ENCODE assay signal across 8 mouse cellular contexts in genomic region chr11:7062566-7062965, GRCm38 (mm10). TPM values are rescaled to one million over a fixed set of nuclear protein-coding genes. Genes with fewer than 3 reads are reported as not detected.
DNase-seq lines count a peak whose midpoint lies in the region; ATAC-seq and TF ChIP-seq lines count a peak whose summit lies in the region.

No protein-coding gene starts in this region.

- H3K27ac ChIP-seq in heart, embryonic 11.5 days (ENCODE audit: low read depth, low read length), result no peak overlapping the region
- no peak overlapping the region for H3K27ac ChIP-seq in embryonic facial prominence, embryonic 15.5 days (replicated peaks)
- no peak overlapping the region for H3K27ac ChIP-seq in limb, embryonic 13.5 days

- TF ChIP-seq CTCF in E14TG2a.4 (conservative IDR thresholded peaks at IDR 0.05; ENCODE audit: low read length), result no peak

- DNase-seq in heart, postnatal 25 days (ENCODE audit: low spot score), result no peak
- DNase-seq in urinary bladder, postnatal 25 days (ENCODE audit: low spot score), result no peak
- DNase-seq in left cerebral cortex, postnatal 10 days (ENCODE audit: extremely low spot score in 1 of 2, low spot score in 2 of 2), result no peak
- DNase-seq in kidney, adult 9 months, result no peak

- 7% methylated on average over 10 of the region's 10 CpGs for whole genome bisulfite sequencing in heart, embryonic 11.5 days (ENCODE audit: insufficient replicate concordance)
- WGBS in embryonic facial prominence, embryonic 15.5 days, result 12% methylated on average over 10 of the region's 10 CpGs
- WGBS in limb, embryonic 13.5 days, result 14% methylated on average over 10 of the region's 10 CpGs

- peaks cover 57% of the 10 kb centered on the region for H3K27me3 ChIP-seq in heart, embryonic 11.5 days (ENCODE audit: control insufficient read depth, insufficient read depth, low read length)
- H3K27me3 ChIP-seq in E14TG2a.4 (ENCODE audit: insufficient read depth, low read length), result peaks cover 91% of the 10 kb centered on the region
- peaks cover 77% of the 10 kb centered on the region for H3K27me3 ChIP-seq in embryonic facial prominence, embryonic 15.5 days
- peaks cover 96% of the 10 kb centered on the region for H3K27me3 ChIP-seq in limb, embryonic 13.5 days

- no peaks in the 10 kb centered on the region for H3K36me3 ChIP-seq in heart, embryonic 11.5 days (ENCODE audit: control insufficient read depth, insufficient read depth, low read length)
- no peaks in the 10 kb centered on the region for H3K36me3 ChIP-seq in E14TG2a.4 (ENCODE audit: insufficient read depth, low read length)
- H3K36me3 ChIP-seq in embryonic facial prominence, embryonic 15.5 days, result no peaks in the 10 kb centered on the region
- no peaks in the 10 kb centered on the region for H3K36me3 ChIP-seq in limb, embryonic 13.5 days

- no peaks in the 10 kb centered on the region for H3K9me3 ChIP-seq in heart, embryonic 11.5 days (replicated peaks; ENCODE audit: control insufficient read depth, low read length)
- no peaks in the 10 kb centered on the region for H3K9me3 ChIP-seq in E14TG2a.4 (ENCODE audit: low read length)
- no peaks in the 10 kb centered on the region for H3K9me3 ChIP-seq in embryonic facial prominence, embryonic 15.5 days (replicated peaks)
- no peaks in the 10 kb centered on the region for H3K9me3 ChIP-seq in limb, embryonic 13.5 days

- H3K4me2 ChIP-seq in heart, embryonic 11.5 days, result peak overlapping the region; percentile 91
- H3K4me2 ChIP-seq in embryonic facial prominence, embryonic 15.5 days (replicated peaks), result peak overlapping the region; percentile 94
- H3K4me2 ChIP-seq in limb, embryonic 13.5 days (replicated peaks), result peak overlapping the region; percentile 91

- peaks cover 9% of the 10 kb centered on the region for H3K4me1 ChIP-seq in heart, embryonic 11.5 days (ENCODE audit: control insufficient read depth, insufficient read depth, low read length)
- H3K4me1 ChIP-seq in E14TG2a.4 (replicated peaks; ENCODE audit: low read depth, low read length), result peaks cover 46% of the 10 kb centered on the region
- peaks cover 17% of the 10 kb centered on the region for H3K4me1 ChIP-seq in embryonic facial prominence, embryonic 15.5 days
- peaks cover 25% of the 10 kb centered on the region for H3K4me1 ChIP-seq in limb, embryonic 13.5 days

- intact Hi-C loops in heart, postnatal 25 days (cut with DNase I), result no loop called here
- intact Hi-C loops in left cerebral cortex, postnatal 10 days (cut with DNase I), result loop anchor here (5.0 to 10.0 kb wide), 2 partner anchors 50 to 408 kb away; partner anchors contain the start of gene Ramp3

- no peak for ATAC-seq in heart, embryonic 11.5 days (replicated peaks; ENCODE audit: insufficient number of reproducible peaks, low FRiP score, low TSS enrichment)
- no peak for ATAC-seq in embryonic facial prominence, embryonic 15.5 days (ENCODE audit: insufficient number of reproducible peaks, low FRiP score, low TSS enrichment, low read depth)
- no peak for ATAC-seq in limb, embryonic 13.5 days (ENCODE audit: low FRiP score, low read depth)

- H3K9ac ChIP-seq in heart, embryonic 11.5 days (ENCODE audit: low read depth, low read length), result no peak overlapping the region; the same call in 1 of the 2 replicates
- H3K9ac ChIP-seq in embryonic facial prominence, embryonic 15.5 days, result no peak overlapping the region
- no peak overlapping the region for H3K9ac ChIP-seq in limb, embryonic 13.5 days

- H3K4me3 ChIP-seq in heart, embryonic 11.5 days (ENCODE audit: low read depth, low read length), result peak overlapping the region; percentile 59
- H3K4me3 ChIP-seq in E14TG2a.4 (replicated peaks; ENCODE audit: low read length), result peak overlapping the region; percentile 81
- H3K4me3 ChIP-seq in embryonic facial prominence, embryonic 15.5 days (replicated peaks), result peak overlapping the region; percentile 61
- peak overlapping the region; percentile 59 for H3K4me3 ChIP-seq in limb, embryonic 13.5 days

RNA-seq across cellular contexts. Expression of gene Adcy1, which starts 0.7 kb away (rescaled TPM):
- 1.9 and 2.5 TPM in 2 replicates for polyA plus RNA-seq in heart, embryonic 11.5 days (2014; fragmentation: Nextera tagmentation; extraction: Ambion mirVana)
- total RNA-seq in heart, postnatal 25 days (2021), result 1 to 10 TPM; 2.2 to 2.5 TPM
- polyA plus RNA-seq in embryonic facial prominence, embryonic 15.5 days (2015; fragmentation: Nextera tagmentation; extraction: Ambion mirVana), result 1.1 and 1.3 TPM in 2 replicates
- 1.0 and 1.1 TPM in 2 replicates for polyA plus RNA-seq in limb, embryonic 13.5 days (2015; fragmentation: Nextera tagmentation; extraction: Ambion mirVana)
- 100 to 1,000 TPM; 428 to 485 TPM for total RNA-seq in left cerebral cortex, postnatal 10 days (2021)
